Mouse (Mus musculus): ENCODE measurements at regions not wholly inside any gene's neighbourhood (a gene's known extent, or its start where the extent isn't known, plus 50 kb on each side); places are given as distances from the start of the nearest gene placed in this dataset.

DNA sequence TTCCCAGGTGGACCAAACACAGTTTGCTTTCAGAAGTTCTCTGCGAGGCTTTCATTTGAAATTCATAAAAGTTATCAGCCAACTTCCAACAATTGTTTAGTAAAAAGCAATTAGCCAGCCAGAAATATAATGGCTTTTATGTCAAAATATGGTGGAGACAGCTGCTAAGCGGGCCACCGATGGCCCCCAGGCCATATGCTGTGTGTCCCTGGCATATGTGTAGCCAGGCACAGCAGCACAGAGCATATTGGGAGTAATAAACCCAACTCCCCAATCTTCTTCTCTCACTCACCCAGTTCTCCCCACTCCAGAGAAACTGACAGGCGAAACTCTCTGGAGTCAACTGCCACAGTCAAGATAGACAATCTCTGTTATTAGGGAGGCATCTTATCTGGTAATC is 137.5 kb upstream of the Sel1l start:
- DNase-seq (ENCODE audit: low spot score in 2 of 2), result no peak

DNA sequence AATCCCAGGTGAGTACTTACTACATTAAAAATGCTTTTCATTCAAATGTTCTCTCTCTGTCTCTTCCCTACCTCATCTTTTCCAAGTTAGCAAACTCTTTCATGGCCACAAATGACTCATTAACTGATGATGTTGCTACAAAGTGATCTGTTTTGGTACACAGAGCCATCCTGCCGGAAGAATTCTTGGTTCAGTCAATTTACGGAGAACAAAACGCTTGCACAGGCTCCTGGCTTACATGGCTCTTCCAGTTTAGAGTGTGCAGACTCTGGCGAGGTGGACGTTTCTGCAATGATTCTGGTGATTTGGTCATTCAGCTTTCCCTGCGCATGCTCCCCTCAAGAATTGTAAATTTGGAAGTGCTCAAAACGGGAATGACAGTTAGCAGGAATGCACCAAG is 131.4 kb upstream of the Sel1l start:
- DNase-seq (ENCODE audit: low spot score in 2 of 2), result no peak

DNA sequence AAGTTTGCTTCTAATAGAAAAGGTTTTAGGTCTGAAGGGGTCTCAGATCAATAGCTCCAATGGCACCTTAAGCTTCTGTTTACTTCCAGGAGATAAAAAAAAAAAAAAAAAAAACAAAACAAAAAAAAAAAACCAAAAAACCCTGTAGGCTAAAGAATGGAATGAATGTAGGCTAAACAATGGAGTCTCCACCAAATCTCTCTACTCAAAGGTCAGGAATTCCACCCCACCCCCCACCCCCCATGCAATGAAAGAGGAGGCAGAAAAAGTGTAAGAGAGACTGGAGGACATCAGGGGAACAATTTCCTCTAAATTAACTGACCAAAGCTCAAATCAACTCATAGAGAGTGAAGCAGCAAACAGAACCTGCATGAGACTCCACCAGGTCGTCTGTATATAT is 122.1 kb upstream of the Sel1l start:
- no peak for DNase-seq (ENCODE audit: low spot score in 2 of 2)

DNA sequence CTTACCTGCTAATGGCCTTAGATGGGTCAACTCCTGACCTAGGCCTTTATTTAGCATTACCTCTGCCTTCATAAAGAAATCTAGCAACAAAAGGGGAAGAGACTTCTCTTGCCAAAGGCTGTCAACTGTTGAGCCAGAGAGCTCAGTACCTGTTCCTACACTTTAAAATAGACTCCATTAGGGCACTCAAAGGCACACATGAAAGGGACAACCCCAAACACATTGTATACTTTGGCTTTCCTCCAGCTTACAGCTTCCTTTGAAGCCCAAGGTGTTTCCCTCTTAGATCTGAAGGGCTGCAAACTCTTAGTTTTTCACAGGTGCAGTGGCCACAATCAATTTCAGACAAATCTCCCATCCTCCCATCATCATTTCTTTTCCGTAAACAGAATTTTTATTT is 117.0 kb upstream of the Sel1l start:
- no peak for DNase-seq (ENCODE audit: low spot score in 2 of 2)

DNA sequence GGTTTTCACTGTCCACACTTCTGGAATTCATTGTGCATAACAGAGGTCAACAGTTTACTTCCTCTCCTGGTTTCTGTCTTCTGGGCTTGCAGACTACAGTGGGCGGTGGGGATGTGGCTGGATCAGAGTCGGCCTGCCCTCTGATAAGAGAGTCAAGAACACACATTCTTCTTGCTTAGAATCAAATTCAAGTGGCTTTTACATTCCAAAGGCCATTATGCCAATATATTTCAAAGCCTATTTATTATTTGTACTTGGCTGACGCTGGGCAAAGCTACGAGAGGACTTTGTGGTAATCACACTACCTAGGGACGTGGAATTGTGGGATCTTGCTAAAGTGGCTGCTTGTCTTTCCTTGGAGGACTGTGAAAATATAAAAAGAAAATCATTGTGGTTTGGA is 114.3 kb upstream of the Sel1l start:
- no peak for DNase-seq (ENCODE audit: low spot score in 2 of 2)

DNA sequence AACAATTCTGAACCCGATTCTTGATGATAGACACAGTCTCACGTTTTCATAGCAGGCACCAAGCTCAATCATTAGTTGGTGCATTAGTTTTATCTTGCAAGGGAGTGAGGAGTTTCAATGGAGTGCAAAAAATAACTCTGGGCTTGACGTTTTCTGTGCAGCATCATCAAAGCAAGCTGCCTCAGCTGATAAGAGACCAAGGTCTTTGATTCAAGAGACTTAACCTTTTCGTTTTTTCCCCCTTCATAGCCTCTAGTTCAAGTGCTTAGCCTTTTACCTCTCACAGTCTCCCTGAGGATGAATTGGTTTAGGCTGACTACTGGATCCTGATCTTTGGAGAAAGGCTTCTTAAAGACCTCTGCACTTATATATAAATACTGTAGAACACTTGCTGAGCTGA is 109.1 kb upstream of the Sel1l start:
- DNase-seq (ENCODE audit: low spot score in 2 of 2), result no peak

DNA sequence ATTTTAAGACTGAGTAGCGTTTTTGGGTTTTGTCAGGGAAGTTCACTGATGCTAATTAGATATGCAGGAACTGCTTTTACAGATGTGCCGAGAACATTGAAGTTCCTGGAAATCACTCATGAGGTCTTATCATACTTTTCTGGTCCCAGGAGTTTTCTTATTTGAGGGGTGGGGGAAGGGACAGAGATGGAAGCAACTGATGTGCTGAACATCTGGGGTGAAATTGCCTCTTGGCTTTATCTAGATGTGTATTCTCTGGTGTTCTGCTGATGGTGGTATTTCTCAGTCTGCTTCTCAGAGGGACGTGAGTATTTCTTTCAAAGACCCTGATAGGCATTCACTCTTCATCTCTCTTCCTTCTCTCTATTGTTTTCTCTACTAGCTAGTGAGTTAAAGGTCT is 107.5 kb upstream of the Sel1l start:
- no peak for DNase-seq (ENCODE audit: low spot score in 2 of 2)

DNA sequence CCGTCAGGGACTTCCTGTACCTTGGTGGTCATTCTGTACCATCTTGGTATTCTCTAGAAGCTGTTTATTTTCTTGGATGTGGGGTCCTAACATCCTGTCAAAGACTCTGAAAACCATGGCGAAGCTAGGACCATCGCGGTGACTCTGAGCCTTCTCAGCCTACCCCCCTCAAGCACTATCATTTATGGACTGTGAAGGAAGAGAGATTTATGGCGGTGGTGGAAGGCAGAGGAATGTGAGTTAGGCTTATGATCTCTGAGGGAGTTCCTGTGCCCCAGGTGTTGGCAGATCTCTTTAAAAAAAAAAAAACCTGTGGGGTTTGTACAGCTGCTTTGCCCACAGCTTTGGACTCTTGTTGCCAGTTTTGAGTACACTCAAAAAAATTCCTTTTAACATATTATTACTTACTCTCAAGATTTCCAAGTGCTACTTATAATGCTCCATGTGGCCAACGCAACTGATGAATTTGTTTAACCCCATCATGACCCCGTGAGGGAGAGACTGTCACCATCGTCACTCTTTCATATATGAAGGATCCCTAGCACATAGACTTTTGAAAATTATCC is 99.7 kb upstream of the Sel1l start:
- DNase-seq (ENCODE audit: low spot score in 2 of 2), result no peak

DNA sequence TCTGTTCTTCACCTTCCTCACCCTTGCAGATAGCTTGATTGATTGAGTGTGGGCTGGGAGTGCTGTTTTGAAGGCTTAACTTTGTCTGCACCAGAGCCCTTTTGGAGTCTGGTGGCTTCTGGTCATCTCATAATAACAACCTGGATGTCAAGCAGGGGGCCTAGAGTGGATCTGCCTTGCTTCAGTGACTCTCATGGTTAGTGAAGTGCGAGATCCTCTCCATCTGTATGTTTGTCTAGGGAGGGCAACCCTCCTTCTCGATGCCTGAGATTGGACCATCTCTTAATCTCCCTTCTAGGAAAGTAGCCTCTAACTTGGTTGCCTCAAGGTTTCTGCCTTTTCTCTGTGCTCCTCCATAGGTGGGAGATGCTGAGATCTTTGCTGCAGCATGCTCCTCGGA is 99.0 kb upstream of the Sel1l start:
- DNase-seq (ENCODE audit: low spot score in 2 of 2), result no peak

DNA sequence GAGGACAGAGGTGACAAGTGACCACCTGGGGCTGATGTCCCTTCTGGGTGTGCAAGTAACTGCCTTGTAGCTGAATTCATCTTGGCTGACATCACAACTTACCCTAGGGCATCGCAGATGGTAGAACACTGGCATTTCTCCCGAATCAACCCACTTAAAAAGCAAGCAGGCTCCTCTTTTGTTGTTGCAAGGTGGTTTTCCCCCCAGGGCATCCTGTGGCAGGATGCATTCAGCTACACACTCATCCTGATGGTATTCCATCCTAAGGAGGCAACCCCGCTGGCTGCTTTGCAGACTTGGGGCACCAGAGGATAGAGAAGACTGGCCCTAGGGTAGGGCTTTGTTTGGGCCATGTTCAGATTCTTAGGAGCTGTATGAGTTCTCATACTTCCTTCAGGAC is 97.6 kb upstream of the Sel1l start:
- DNase-seq (ENCODE audit: low spot score in 2 of 2), result no peak

DNA sequence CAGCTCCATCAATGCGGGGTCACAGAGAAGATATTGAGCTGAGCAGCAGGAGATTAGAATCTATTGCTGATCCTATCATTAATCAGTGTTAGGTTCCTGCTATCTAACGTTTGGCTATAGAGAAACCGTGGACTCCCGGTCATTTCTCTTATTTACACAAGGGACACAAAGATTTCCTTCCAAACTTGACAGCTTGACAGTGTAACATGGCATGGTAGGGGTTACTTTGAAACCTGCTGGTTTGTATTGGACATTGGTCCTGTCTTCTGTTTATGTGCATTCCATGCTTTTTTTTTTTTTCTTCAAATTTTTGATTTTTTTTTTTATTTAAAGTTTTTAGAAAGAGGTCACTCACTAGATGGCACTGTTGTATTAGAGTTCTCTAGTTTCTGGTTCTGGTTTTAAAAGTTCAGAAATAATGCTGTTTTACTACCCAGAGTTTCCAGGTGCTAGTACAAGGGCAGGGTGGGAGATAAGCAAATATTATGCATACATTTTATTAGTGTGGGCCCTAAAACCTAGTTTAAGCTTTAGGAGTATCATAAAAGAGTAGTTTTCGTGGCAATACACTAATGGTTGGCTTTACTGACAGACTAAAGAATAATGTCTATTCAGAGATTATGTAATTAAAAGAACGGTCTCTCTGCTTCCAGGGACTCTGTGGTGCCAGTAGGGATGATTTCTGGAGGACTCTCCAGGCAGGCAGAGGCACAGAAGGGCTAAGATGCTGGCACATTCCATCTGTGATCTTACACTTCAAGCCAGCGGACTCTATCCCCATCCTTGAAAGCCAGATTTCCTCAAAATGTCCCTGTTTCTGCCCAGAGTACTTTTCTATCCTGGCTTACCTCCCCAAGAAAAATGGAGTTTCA is 83.8 kb upstream of the Sel1l start:
- DNase-seq (ENCODE audit: low spot score in 2 of 2), result no peak

DNA sequence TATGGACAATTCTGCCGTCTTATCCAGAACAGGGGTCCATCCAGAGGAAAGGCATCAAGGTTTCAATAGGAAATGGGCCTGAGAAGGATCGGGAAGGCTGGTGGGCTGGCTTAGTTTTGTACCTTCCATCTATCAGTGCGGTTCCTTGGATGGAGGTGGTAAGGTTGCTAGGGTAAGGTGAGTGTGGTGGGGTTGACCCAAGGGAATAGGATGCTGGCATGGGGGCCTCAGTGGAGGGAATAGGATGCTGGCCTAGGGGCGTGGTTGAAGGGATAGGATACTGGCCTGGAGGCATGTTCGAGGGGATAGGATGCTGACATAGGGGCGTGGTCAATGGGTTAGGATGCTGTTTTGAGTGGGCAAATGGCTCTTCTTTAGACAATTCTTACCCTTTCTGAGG is 82.6 kb upstream of the Sel1l start:
- DNase-seq (ENCODE audit: low spot score in 2 of 2), result no peak

DNA sequence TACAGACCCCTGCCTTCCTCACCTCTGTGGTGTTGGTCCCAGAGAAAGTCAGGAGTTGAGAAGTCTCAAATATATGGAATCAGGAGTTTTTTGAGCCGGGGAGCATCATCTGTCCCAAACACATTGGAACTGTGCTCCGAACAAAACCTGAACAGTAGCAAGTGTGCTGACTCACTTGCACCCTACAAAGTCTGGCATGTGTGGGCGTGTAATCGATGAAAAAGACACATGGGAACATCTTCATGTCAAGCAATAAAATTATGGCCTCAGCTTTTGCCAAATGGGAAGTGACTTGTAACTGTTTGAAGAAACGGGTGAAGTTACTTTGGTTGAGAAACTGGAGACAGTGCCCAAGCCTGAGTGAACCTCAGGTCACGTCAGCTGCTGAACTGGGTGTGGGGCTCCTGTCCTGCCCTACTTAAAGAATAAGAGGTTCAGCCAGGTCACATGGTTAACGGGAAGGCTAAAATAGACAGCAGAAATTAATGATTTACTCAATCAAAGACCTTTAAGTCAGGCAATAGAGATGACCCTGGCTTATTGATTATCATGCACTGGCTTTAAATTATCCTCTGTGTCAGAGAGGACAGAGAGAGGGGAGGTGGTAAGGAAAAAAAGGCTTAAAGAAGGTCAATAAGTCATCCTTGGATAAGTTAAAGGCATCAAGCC is 80.6 kb upstream of the Sel1l start:
- no peak for DNase-seq (ENCODE audit: low spot score in 2 of 2)

DNA sequence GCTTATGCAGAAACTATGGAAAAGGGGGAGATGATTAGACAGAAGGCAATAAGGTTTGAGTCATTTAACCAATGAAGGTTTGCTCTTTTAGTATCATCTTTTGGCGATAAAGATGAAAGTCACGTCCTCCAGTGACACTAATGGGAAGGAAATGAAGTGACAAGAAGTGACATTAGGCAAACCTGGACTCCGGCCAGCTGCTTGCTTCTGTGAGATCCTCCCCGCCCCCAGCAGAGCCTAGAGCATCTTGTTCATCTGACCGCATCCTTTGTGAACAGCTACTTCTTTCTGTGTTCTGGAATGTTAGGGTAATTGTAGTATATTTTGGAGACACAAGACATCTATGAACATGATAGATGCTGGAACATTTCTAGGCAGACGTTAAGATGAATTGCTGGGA is 78.6 kb upstream of the Sel1l start:
- no peak for DNase-seq (ENCODE audit: low spot score in 2 of 2)

DNA sequence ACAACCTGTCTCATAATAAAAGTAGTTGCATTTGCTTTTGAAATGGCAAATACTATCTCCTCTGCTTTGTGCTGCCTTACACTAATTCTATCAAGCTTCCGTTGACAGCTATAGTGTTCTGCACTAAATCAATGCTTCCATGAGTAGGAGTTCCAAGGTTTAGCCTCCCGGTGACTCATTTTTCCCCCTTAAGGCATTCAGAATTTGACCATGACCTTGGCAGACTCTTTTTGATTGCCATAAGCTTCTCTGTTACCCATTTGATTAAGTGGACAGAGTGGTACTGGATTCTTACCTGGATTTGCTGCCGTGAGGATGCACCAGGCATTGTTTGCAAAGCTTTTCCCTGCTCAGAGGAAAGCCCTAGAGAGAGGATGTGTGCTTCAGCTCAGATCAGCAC is 66.5 kb upstream of the Sel1l start:
- DNase-seq (ENCODE audit: low spot score in 2 of 2), result no peak

DNA sequence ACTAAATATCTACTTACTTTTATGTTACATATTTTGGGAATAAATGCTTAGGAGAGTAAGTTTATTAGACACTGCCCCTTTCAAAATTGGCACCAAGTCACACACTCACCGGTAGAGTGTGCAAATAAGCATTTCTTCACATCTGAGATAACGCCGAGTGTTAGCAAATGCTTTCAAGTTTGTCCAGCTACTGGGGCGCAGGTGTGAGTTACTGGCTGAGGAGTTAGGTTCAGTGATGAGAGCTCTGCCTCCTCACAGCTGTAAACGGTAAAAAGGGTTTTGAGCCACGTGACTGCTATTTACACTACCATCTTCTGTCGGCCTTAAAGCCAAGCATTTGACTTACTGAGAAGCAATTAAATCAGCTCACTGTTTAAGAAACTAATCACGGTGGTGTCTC is 61.6 kb upstream of the Sel1l start:
- DNase-seq (ENCODE audit: low spot score in 2 of 2), result no peak
